Mouse (Mus musculus) bone marrow, adult 2 months (tissue): ENCODE data around the gene 0610010K14Rik. TPM values are rescaled to one million over a fixed set of nuclear protein-coding genes. Genes with fewer than 3 reads are reported as not detected.

Experiments
- H3K27ac ChIP-seq: fragments of 200-500 bp; 2 replicates; pipeline ENCODE4 v1.5.1; 2012; ENCODE audit warnings: low read depth, mild to moderate bottlenecking, control low read depth, inconsistent platforms, low read length; ENCODE audit not compliant: control insufficient read depth, poor library complexity, insufficient read depth
- H3K4me1 ChIP-seq: fragments of 200-500 bp; 2 replicates; pipeline ENCODE4 v1.6.1; 2011; ENCODE audit warnings: low read length; ENCODE audit not compliant: control insufficient read depth, insufficient read depth
- H3K4me3 ChIP-seq: fragments of 200-500 bp; replicated peaks from 2 replicates; pipeline ENCODE3; 2011; ENCODE audit warnings: mild to moderate bottlenecking, low read depth, low read length, control low read depth; ENCODE audit not compliant: control insufficient read depth
- CTCF ChIP-seq: fragments of 200-500 bp; IDR thresholded peaks from 2 replicates; pipeline ENCODE4 v1.5.1; 2011; ENCODE audit warnings: low read length, control low read depth; ENCODE audit not compliant: control insufficient read depth, insufficient read depth
- POLR2A ChIP-seq: fragments of 200-500 bp; IDR thresholded peaks from 2 replicates; pipeline ENCODE4 v1.6.1; 2011; ENCODE audit warnings: low read depth, mild to moderate bottlenecking, control low read depth, low read length, borderline replicate concordance; ENCODE audit not compliant: control insufficient read depth
- WGBS: fragments of 180-500 bp; shearing (Covaris S2); methylation state at CpG from one replicate; pipeline ENCODE4 v1.1.7; 2018; 5-methylcytosine and 5-hydroxymethylcytosine counted together
- polyA plus RNA-seq: library from polyadenylated mRNA; stranded (reverse); fragments of >200 nt; gene quantifications from 2 replicates; pipeline ENCODE4 v1.2.4, GENCODE M21; 2011; ENCODE audit warnings: low replicate concordance; ENCODE audit not compliant: missing spikeins, insufficient read depth, insufficient read length

The 0610010K14Rik gene
- polyA plus RNA-seq, 1 experiment = 107 TPM

DNA sequence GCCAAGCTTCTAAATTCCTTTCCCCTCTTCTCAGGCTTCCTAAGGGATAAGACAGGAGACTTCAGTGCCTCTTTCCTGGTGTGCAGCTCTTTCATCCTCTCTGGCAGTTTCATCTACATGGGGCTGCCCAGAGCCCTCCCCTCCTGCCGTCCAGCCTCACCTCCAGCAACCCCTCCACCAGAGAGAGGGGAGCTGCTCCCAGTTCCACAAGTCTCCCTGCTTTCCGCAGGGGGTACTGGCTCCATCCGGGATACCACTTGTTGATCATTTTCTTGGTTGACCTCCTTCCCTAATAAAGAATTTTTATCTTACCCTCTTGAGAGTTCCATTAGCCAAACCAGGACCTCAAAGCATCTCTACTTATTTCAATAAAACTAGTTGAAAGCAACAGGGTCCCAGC, 21.6 kb downstream of the 0610010K14Rik start:
- Histone ChIP-seq H3K27ac (no peak overlapping the region), H3K4me1 (0 out of 2 replicates have a peak, but pooled peaks cover 1% of the 10 kb centered on the region), H3K4me3 (no peak overlapping the region)
- TF ChIP-seq POLR2A = no peak
- no peak for TF ChIP-seq CTCF
- 79% methylated on average over 3 of the region's 3 CpGs for WGBS

DNA sequence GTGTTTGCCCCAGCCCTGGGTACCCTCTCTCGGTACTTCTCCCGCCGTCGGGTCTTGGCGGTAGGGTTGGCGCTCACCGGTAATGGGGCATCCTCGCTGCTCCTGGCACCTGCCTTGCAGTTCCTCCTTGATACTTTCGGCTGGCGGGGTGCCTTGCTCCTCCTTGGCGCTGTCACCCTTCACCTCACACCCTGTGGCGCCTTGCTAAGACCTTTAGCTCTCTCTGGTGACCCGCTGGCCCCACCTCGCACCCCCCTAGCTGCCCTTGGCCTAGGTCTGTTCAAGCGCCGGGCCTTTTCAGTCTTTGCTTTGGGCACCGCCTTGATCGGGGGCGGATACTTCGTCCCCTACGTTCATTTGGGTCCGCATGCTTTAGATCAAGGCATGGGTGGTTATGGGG, 22.4 kb downstream of the 0610010K14Rik start:
- H3K27ac ChIP-seq = no peak overlapping the region
- H3K4me3 ChIP-seq = no peak overlapping the region
- no peak for TF ChIP-seq CTCF
- TF ChIP-seq POLR2A = no peak
- 0 out of 2 replicates have a peak, but pooled peaks cover 1% of the 10 kb centered on the region for H3K4me1 ChIP-seq
- 36% methylated on average over 22 of the region's 22 CpGs for WGBS

DNA sequence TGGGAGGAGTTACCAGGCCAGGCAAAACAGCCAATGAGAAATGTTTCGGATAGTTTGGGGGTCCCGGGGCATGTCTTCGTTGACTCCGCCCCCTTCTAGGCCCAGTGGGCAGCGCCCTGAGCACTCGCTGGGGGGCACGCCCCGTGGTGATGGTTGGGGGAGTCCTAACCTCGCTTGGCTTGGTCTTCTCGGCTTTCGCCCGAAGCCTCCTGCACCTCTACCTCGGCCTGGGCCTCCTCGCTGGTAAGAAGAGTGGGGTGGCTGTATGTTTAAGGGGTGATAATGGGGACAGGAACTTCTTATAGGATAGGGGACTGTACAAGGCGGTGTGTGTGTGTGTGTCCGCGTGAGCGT, 22.9 kb downstream of the 0610010K14Rik start:
- H3K4me1 ChIP-seq = no peaks in the 10 kb centered on the region
- WGBS = 13% methylated on average over 18 of the region's 18 CpGs
- no peak for TF ChIP-seq POLR2A
- TF ChIP-seq CTCF = no peak
- H3K4me3 ChIP-seq = no peak overlapping the region
- no peak overlapping the region for H3K27ac ChIP-seq

DNA sequence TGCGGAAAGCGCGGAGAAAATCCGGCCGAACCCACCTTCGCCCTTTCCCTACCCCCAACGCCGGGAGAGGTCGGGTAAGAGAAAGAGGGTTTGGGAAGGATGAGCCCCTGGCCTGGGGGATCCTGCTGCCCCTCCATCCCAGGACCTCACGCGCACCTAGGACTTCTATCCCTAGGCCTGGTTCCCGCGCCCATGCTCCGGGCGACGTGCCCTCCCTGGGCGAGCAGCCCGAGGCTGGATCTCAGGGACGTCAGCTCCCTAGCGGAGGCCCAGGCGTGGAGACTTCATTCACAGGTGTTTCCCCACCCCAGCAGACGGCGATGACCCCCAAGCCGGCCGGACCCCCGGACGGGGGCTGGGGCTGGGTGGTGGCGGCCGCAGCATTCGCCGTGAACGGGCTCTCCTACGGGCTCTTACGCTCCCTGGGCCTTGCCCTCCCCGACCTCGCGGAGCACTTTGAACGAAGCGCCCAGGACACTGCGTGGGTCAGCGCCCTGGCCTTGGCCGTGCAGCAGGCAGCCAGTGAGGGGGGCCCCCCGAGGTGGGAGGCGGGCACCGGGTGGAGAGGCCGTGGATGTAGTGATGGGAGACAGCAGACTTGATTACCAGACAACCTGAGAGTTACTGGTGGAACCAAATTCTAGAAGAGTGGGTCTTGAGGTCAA, 23.4 kb downstream of the 0610010K14Rik start:
- no peaks in the 10 kb centered on the region for H3K4me1 ChIP-seq
- TF ChIP-seq POLR2A = no peak
- WGBS = 2% methylated on average over 46 of the region's 46 CpGs
- no peak overlapping the region for H3K27ac ChIP-seq
- H3K4me3 ChIP-seq = no peak overlapping the region

DNA sequence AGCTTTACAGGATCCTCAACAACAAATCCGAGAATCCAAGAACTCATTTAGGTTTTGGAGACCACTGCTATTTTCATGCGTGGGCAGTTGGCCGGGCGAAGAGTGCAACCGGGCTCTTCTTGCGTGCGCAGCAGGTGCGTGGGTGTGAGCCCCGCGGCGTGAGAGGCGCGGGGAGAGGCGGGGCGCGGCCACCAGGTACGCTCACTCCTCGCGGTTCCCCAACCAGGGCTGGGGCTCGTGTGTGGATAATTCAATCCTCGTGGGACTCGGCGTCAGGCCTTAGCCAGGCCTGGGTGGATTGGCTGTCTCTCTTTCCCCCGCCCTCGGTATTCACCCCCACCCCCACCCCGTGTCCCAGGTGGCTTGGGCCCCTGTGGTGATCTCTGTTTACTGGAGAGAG, 24.0 kb downstream of the 0610010K14Rik start:
- H3K27ac ChIP-seq = no peak overlapping the region
- H3K4me1 ChIP-seq = no peaks in the 10 kb centered on the region
- WGBS = 7% methylated on average over 26 of the region's 26 CpGs
- no peak overlapping the region for H3K4me3 ChIP-seq
- TF ChIP-seq CTCF = no peak
- TF ChIP-seq POLR2A = no peak

DNA sequence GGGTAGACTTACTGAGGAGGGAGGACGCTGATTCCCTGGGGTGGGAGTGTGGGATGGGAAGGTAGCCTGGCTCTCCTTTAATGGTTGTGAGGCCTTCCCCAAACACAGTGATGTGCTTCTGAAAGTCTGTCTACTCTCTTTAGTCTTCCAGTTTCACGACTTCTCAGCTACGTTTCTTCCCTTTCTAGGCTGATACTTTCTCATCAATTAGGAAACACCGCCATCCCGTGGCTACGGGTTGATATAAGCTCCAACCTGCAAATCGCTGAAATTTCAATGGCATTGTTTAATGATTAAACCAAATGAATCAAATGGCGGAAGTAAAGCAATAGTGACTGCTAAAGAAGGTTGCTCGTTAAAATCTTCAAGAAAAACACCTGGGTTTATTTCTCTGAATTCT, 24.8 kb downstream of the 0610010K14Rik start:
- H3K4me3 ChIP-seq = no peak overlapping the region
- TF ChIP-seq POLR2A = no peak
- 0 out of 2 replicates have a peak, but pooled peaks have one; percentile 19 for TF ChIP-seq CTCF
- no peak overlapping the region for H3K27ac ChIP-seq
- H3K4me1 ChIP-seq = no peaks in the 10 kb centered on the region
- WGBS = 7% methylated on average over 9 of the region's 9 CpGs

DNA sequence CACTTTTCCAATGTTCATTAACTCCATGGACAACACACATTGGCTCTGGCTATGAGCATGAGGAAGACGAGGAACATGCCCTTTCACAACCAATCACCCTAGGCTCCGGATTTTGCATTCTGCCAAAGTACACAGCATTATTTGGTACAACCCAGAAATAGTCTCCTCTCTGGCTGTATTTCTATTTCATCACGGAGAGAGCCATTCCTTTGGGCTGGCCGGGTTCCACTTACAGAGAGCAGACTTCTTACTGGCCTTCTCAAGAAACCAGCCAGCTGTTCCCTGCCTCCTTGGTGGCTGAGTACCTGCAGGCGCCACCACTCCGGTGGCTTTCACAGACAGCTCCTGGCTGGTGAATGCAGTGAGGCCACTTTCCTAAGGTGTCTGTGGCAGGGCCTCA, 25.3 kb downstream of the 0610010K14Rik start, which contains the start of gene Slc16a11:
Gene Slc16a11 (plus strand): TSS at position 330 of the 400 bp plus-strand sequence.
- WGBS = 63% methylated on average over 6 of the region's 6 CpGs
- H3K4me1 ChIP-seq = no peaks in the 10 kb centered on the region
- H3K27ac ChIP-seq = no peak within 1 kb of the TSS
- H3K4me3 ChIP-seq = no peak within 1 kb of the TSS
- no peak for TF ChIP-seq POLR2A

DNA sequence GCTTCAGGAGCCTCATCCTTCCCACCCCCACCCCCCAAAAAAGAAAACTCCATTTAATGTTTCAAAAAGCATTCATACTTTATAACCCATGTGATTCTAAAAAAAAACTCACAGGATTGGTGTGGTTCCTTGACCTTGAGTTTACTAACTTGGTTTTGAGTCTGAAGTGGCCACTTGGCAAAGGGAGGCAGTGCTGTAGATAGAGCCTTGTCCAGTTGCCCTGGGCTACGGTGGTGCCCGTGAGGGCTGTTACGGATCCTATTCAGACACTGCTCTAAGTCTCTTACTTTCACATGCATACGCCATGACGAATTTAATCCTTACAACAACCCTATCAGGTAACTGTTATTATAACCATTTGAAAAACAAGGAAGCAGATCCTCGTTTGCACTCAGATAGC, 25.7 kb downstream of the 0610010K14Rik start:
- WGBS = 85% methylated on average over 6 of the region's 6 CpGs
- Histone ChIP-seq H3K4me1 (no peaks in the 10 kb centered on the region), H3K4me3 (no peak overlapping the region), H3K27ac (no peak overlapping the region)
- no peak for TF ChIP-seq CTCF
- TF ChIP-seq POLR2A = no peak

DNA sequence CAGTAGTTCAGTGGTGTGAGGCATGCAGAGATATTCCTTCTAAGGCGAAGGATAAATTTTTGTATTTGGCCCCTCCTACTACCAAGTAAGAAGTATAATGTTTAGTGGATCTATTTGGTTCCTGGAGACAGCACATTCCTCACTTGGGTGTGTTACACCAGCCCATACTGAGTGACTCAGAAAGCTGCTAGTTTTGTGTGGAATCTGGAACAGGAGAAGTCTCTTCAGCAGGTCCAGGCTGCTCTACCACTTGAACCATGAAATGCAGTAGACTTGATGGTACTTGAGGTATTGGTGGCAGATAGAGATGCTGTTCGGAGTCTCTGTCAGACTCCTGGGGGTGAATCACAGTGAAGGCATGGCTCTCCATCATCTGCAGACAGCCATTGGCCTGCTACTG, 27.0 kb downstream of the 0610010K14Rik start:
- H3K4me3 ChIP-seq = no peak overlapping the region
- 84% methylated on average over 2 of the region's 2 CpGs for WGBS
- no peak overlapping the region for H3K27ac ChIP-seq
- no peak for TF ChIP-seq CTCF
- no peaks in the 10 kb centered on the region; the same call in 1 of the 2 replicates for H3K4me1 ChIP-seq
